Mouse (Mus musculus): Measurements from ENCODE around the gene Upk3bl.
"Not testable (repeated sequence)": the region's sequence is repeated elsewhere in the genome, so short reads cannot be mapped to it uniquely, and the experiment has no call there.

The Upk3bl gene

GRCm38 (mm10) chr5:136048541-136048940 is 5.8 kb upstream of the Upk3bl start:
- not testable (repeated sequence) for DNase-seq (ENCODE audit: low spot score)

- no peak for DNase-seq (ENCODE audit: low spot score)
Measured at GRCm38 (mm10) chr5:136049926-136050325, 4.4 kb upstream of the Upk3bl start.

GRCm38 (mm10) chr5:136051231-136052085 is 2.8 kb upstream of the Upk3bl start:
- peak; percentile 63 for DNase-seq (ENCODE audit: low spot score)

- no peak for DNase-seq (ENCODE audit: low spot score)
Measured at GRCm38 (mm10) chr5:136052861-136053655, 1.2 kb upstream of the Upk3bl start.

GRCm38 (mm10) chr5:136056062-136056461 is 1.8 kb downstream of the Upk3bl start:
- DNase-seq (ENCODE audit: low spot score) = no peak

GRCm38 (mm10) chr5:136057085-136057484 is 2.8 kb downstream of the Upk3bl start:
- no peak for DNase-seq (ENCODE audit: low spot score)

- DNase-seq (ENCODE audit: low spot score) = peak; percentile 43
Measured at GRCm38 (mm10) chr5:136061567-136061966, 7.3 kb downstream of the Upk3bl start.

GRCm38 (mm10) chr5:136063920-136064319 is 9.6 kb downstream of the Upk3bl start:
- no peak for DNase-seq (ENCODE audit: low spot score)

GRCm38 (mm10) chr5:136066404-136067148 is 12.3 kb downstream of the Upk3bl start:
- not testable (repeated sequence) for DNase-seq (ENCODE audit: low spot score)

- DNase-seq (ENCODE audit: low spot score) = no peak
Measured at GRCm38 (mm10) chr5:136069411-136069810, 15.1 kb downstream of the Upk3bl start.

GRCm38 (mm10) chr5:136073051-136073450 is 18.8 kb downstream of the Upk3bl start:
- no peak for DNase-seq (ENCODE audit: low spot score)

- no peak for DNase-seq (ENCODE audit: low spot score)
Measured at GRCm38 (mm10) chr5:136073526-136073925, 19.2 kb downstream of the Upk3bl start.

- no peak for DNase-seq (ENCODE audit: low spot score)
Measured at GRCm38 (mm10) chr5:136075076-136075475, 20.8 kb downstream of the Upk3bl start.

GRCm38 (mm10) chr5:136076284-136076683 is 22.0 kb downstream of the Upk3bl start:
- DNase-seq (ENCODE audit: low spot score) = no peak

GRCm38 (mm10) chr5:136077001-136077550 is 22.8 kb downstream of the Upk3bl start:
- DNase-seq (ENCODE audit: low spot score) = no peak

- no peak for DNase-seq (ENCODE audit: low spot score)
Measured at GRCm38 (mm10) chr5:136078136-136078535, 23.8 kb downstream of the Upk3bl start.

- no peak for DNase-seq (ENCODE audit: low spot score)
Measured at GRCm38 (mm10) chr5:136082345-136082744, 28.1 kb downstream of the Upk3bl start.

- peak; percentile 94 for DNase-seq (ENCODE audit: low spot score)
Measured at GRCm38 (mm10) chr5:136083669-136084107, 29.4 kb downstream of the Upk3bl start, which contains the start of gene Rasa4. Gene Rasa4 (plus strand): TSS chr5:136083916.

GRCm38 (mm10) chr5:136084144-136084881 is 30.0 kb downstream of the Upk3bl start:
- DNase-seq (ENCODE audit: low spot score) = no peak

GRCm38 (mm10) chr5:136084891-136085651 is 30.8 kb downstream of the Upk3bl start:
- DNase-seq (ENCODE audit: low spot score) = peak; percentile 63
